Mouse (Mus musculus): Measurements from ENCODE around the gene Ifi202b. TPM values are rescaled to one million over a fixed set of nuclear protein-coding genes. Genes with fewer than 3 reads are reported as not detected.
"Not testable (repeated sequence)": the region's sequence is repeated elsewhere in the genome, so short reads cannot be mapped to it uniquely, and the experiment has no call there.

The Ifi202b gene
- not detected in 2 replicates for polyA plus RNA-seq (2016; fragmentation: Nextera tagmentation; extraction: Ambion mirVana)

DNA sequence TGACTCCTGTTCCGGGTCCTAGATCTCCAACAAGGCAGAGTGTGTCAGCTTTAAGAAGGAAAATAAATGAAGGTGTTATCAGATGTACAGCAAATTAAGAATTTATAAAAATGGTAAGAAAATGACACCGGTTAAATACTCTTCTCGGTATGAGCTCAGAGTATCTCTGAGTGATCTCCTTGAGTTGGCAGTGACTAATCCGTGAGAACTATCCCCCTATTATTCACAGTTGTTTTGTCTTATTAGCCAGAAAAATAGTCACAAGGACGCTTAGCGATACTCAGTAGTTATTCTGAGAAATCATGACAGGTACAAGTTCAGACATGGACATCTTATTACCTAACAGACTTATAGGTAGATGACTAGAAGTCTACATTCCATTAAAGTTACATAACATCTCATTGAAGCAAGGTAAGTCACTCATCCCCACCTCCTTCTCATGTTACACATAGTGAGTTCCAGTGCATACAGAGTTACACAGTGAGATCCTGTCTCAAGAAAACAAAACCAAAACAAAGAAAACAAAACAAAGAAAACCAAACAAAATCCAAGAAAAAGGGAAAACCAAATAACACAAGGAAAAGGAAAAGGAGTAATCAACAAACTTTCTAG lies at the start of gene Ifi202b:
Gene Ifi202b, minus strand, starts transcription at position 51 of the 612 bp plus-strand sequence.
- DNase-seq (ENCODE audit: extremely low spot score, low spot score); H3K4me1 ChIP-seq; H3K9me3 ChIP-seq; H3K36me3 ChIP-seq (replicated peaks); H3K4me3 ChIP-seq; H3K27me3 ChIP-seq (ENCODE audit: poor library complexity, severe bottlenecking); H3K27ac ChIP-seq: not testable (repeated sequence)
- WGBS, result 91% methylated on average over 6 of the region's 6 CpGs

DNA sequence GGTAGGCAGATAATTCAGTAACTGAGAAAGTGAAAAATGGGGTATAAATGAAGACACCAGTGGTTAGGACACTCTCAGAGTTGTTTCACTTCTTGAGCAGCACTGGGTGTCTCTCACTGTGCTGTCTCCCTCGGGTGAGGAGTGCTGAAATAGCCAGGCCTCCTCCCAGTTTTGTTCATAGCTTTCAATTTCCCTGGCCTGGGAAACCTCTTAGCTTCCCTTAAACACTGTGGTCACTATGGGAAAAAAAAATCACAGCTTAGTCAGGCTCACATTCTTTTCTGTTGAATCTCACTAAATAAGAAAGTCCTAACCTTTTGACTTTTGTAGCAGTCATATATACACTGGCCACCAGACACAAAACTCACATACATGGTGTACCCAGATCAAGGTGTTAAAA lies 49.2 kb upstream of the Ifi202b start, which contains the start of gene Ifi205:
Gene Ifi205, minus strand, starts transcription at position 113 of the 400 bp plus-strand sequence.
- DNase-seq (ENCODE audit: extremely low spot score, low spot score), result no peak
- Histone ChIP-seq H3K27ac (no peak within 1 kb of the TSS), H3K36me3 (replicated peaks) (no peaks in the 10 kb centered on the region), H3K4me1 (no peaks in the 10 kb centered on the region), H3K9me3 (no peaks in the 10 kb centered on the region), H3K27me3 (ENCODE audit: poor library complexity, severe bottlenecking) (no peaks in the 10 kb centered on the region), H3K4me3 (no peak within 1 kb of the TSS)
- 83% methylated on average over 1 of the region's 1 CpGs for WGBS

DNA sequence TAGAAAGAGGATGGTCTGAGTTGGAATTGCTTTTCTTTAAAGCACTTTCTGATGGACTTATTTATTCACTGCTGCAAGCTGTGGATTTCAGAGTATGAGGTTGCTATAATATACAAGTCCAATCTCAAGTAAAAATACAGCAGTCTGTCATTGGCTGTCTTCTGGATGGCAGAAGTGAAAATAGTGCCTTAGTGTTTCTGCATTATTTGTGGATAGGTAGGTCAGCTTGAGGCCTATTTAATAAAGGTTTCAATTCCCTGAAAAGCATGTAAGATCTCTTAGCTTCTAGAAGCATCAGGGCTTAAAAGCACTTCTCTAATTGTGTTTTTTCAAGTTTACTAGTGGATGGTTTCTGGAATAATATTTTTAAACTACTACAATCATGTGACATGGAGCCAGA lies 24.5 kb upstream of the Ifi202b start:
- not testable (repeated sequence) for H3K27ac ChIP-seq; H3K9me3 ChIP-seq; H3K4me1 ChIP-seq; H3K27me3 ChIP-seq (ENCODE audit: poor library complexity, severe bottlenecking); H3K36me3 ChIP-seq (replicated peaks); H3K4me3 ChIP-seq; DNase-seq (ENCODE audit: extremely low spot score, low spot score)

DNA sequence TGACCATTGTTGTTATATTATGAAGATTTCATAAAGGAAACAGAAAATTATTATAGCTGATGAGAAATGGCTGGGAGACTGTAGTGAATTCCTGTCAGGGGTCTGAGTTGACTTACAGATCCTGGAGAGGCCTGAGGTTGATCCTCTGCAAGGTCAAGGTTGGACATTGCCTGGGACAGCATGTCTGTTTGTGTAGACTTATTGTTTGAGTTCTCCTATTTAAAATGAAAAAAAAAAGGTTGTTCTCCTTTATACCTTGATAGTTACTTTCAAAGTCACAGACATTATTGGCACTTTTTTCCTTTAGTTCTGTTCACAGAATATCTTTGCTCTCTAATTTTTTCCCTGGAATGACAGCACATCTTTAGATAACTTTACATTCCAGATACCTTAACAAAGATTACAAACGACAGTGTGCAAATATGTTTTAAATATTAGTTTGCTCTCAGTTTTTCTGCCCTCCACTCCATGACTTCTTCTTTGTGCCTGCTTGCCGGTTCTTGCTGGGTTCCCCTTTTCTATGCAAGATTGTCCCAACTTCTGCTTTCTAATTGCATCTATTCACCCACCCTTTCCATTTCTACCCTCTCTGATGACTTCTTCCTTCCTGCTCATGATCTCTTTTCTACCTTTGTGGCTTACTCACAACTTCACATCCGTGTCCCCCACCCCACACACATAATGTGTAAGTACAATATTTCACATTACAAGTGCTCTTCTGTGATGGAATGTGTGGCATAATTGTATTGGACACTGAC lies 22.0 kb upstream of the Ifi202b start:
- H3K9me3 ChIP-seq; H3K27me3 ChIP-seq (ENCODE audit: poor library complexity, severe bottlenecking); H3K36me3 ChIP-seq (replicated peaks); H3K4me1 ChIP-seq; H3K27ac ChIP-seq; DNase-seq (ENCODE audit: extremely low spot score, low spot score); H3K4me3 ChIP-seq: not testable (repeated sequence)
- 85% methylated on average over 2 of the region's 3 CpGs for WGBS

DNA sequence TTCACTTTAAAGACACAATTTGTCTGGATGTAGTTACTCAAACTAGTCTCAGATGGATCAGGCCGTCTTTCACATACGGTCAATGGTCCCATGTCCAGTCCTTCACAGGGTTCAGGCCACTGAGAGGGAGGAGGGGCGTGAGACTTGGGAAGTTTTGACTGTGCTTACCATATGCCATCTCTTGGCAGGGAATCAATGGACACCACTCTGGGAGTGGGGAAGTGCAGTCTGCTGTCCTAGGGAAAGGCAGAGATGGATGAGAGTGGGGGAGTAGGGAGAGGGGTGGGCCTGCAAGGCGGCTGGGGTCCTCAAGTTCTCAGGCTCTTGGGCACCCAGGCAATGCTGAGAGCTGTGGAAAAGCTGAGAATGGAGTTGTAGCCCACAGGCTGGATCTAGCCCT lies 12.5 kb upstream of the Ifi202b start:
- no peaks in the 10 kb centered on the region for H3K4me1 ChIP-seq
- H3K36me3 ChIP-seq (replicated peaks), result no peaks in the 10 kb centered on the region
- H3K4me3 ChIP-seq, result no peak overlapping the region
- H3K9me3 ChIP-seq, result no peaks in the 10 kb centered on the region
- no peak overlapping the region for H3K27ac ChIP-seq
- 91% methylated on average over 4 of the region's 4 CpGs for WGBS
- H3K27me3 ChIP-seq (ENCODE audit: poor library complexity, severe bottlenecking), result no peaks in the 10 kb centered on the region
- no peak for DNase-seq (ENCODE audit: extremely low spot score, low spot score)

DNA sequence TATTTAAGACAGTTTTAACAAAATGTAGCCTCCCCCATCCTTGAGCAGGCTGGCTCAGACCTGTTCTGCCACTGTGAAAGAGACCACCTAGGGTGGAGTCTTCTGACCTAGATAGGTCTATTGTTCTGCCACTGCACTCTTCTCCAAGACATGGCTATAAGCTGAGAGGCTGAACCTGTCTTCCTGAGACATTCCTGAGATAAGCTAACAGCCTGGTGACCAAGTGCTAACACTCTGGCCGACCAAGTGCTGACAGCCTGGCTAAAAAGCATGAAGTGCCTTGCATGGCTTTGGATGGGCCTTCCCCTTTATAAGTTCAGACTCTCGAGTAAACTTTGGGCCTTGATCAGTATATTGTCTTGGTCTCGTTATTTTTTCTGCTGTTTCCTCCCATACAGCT lies 1.5 kb downstream of the Ifi202b start:
- H3K4me3 ChIP-seq; DNase-seq (ENCODE audit: extremely low spot score, low spot score); H3K27me3 ChIP-seq (ENCODE audit: poor library complexity, severe bottlenecking); H3K4me1 ChIP-seq; H3K27ac ChIP-seq; H3K9me3 ChIP-seq; H3K36me3 ChIP-seq (replicated peaks): not testable (repeated sequence)
- 64% methylated on average over 3 of the region's 3 CpGs for WGBS

DNA sequence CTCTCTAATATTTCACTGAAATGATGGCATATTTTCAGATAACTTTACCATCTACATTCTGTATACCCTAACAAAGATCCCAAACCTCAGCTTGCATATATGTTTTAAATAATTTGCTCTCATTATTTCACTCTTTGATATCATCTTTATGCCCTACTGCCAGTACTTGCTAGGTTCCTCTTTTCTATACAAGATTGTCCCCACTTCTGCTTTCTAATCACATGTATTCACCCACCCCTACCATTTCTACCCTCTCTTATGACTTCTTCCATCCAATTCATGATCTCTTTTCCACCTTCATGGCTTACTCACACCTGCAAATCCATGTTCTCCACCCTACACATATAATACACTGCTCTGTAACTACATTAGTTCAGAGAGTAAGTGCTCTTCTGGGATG lies 4.9 kb downstream of the Ifi202b start:
- no peak for DNase-seq (ENCODE audit: extremely low spot score, low spot score)
- no peaks in the 10 kb centered on the region for H3K36me3 ChIP-seq (replicated peaks)
- no peaks in the 10 kb centered on the region for H3K4me1 ChIP-seq
- no peaks in the 10 kb centered on the region for H3K9me3 ChIP-seq
- H3K27me3 ChIP-seq (ENCODE audit: poor library complexity, severe bottlenecking), result no peaks in the 10 kb centered on the region
- no peak overlapping the region for H3K27ac ChIP-seq
- H3K4me3 ChIP-seq, result no peak overlapping the region

DNA sequence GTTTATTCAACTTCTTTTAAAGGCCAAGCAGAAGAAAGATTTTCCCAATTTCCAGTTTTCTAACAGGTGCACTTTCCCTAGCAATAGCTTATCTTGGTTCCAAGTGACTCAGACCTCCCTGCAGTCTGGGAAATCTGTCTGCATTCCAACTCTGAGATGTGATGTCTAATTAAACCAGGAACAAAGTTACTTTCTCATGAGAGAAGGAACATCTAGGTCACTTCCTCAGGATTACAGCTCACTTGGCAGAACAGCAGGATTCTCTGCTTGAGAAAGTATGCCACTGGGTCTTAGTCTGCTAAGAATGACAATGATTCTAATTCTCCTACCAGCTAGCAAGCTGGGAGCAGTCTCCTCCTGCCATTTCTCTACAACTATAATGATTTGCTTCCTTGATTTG lies 9.4 kb downstream of the Ifi202b start:
- no peak overlapping the region for H3K27ac ChIP-seq
- no peaks in the 10 kb centered on the region for H3K9me3 ChIP-seq
- H3K27me3 ChIP-seq (ENCODE audit: poor library complexity, severe bottlenecking), result no peaks in the 10 kb centered on the region
- no peaks in the 10 kb centered on the region for H3K36me3 ChIP-seq (replicated peaks)
- H3K4me1 ChIP-seq, result no peaks in the 10 kb centered on the region
- DNase-seq (ENCODE audit: extremely low spot score, low spot score), result no peak
- H3K4me3 ChIP-seq, result no peak overlapping the region

DNA sequence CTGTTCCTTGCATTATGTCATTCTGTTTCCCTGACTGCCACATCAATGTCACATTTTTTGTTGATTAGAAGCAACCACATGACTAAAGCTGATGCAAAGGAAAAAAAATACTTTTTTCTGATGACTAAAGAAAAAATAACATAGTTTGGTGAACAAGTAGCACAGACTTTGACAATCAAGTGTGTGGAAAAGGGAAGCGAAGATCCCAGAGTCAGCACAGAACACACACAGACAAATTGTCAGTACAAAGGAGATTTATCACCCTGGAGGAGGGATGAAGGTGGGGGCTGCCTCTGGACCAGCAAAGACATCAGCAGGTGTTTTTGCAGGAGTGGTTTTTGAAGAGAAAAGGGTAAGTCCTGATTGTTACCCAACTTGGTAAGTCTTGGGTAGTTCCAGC lies 21.1 kb downstream of the Ifi202b start:
- WGBS, result 100% methylated on average over 1 of the region's 1 CpGs
- not testable (repeated sequence) for H3K4me1 ChIP-seq; H3K9me3 ChIP-seq; H3K27ac ChIP-seq; DNase-seq (ENCODE audit: extremely low spot score, low spot score); H3K27me3 ChIP-seq (ENCODE audit: poor library complexity, severe bottlenecking); H3K36me3 ChIP-seq (replicated peaks); H3K4me3 ChIP-seq

DNA sequence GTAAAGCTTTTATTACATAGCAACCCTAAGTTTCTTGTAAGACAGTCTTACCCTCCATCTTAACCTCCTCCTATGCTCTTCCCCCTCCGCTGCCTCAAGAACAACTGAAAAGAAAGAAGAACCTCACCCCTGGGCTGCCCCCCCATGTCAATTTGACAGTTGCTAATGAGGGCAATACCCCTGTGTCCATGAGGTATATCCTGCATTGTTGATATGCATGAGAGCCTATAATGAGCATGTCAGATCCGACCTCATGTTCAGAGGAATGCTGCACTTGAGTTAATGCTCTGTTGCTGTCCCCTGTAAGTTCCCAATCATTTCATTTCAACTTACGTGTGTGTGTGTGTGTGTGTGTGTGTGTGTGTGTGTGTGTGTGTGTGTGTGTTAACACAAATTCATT lies 22.5 kb downstream of the Ifi202b start:
- DNase-seq (ENCODE audit: extremely low spot score, low spot score); H3K27me3 ChIP-seq (ENCODE audit: poor library complexity, severe bottlenecking); H3K4me3 ChIP-seq; H3K36me3 ChIP-seq (replicated peaks); H3K4me1 ChIP-seq; H3K9me3 ChIP-seq; H3K27ac ChIP-seq: not testable (repeated sequence)
- WGBS, result 73% methylated on average over 3 of the region's 3 CpGs

DNA sequence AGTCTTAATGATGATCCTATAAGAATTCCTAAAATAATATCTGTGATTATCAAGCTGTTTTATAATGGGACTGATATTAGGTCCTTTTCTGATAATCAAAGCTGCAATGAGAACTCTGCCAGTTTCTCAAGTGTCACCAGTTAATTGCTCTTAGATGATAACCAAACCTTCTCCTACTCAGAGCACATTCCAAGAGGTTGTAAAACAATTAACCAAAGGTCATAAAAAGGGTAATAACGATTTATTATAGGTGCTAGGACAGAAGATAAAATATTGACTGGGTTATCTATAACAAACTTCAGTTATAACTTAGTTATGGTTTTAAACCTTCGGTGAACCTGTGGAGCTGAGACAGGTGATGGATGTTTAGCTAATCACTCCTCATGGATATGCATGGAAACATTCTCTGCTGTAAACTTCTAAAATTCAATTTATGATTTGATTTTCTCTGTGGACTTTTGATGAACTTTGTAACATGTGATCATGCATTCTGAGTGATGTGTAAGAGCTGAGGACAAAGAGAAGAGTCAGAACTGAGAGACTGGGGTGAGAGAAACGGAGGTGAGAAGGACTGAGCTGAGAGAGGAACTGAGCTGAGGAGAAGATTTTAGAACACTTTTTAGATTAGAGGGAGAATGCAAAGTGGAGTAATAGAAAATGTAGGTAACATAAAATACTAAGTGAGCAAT lies 26.6 kb downstream of the Ifi202b start:
- not testable (repeated sequence) for H3K27ac ChIP-seq; H3K4me3 ChIP-seq; H3K9me3 ChIP-seq; H3K4me1 ChIP-seq; H3K36me3 ChIP-seq (replicated peaks); DNase-seq (ENCODE audit: extremely low spot score, low spot score); H3K27me3 ChIP-seq (ENCODE audit: poor library complexity, severe bottlenecking)
- WGBS, result 82% methylated on average over 3 of the region's 3 CpGs

DNA sequence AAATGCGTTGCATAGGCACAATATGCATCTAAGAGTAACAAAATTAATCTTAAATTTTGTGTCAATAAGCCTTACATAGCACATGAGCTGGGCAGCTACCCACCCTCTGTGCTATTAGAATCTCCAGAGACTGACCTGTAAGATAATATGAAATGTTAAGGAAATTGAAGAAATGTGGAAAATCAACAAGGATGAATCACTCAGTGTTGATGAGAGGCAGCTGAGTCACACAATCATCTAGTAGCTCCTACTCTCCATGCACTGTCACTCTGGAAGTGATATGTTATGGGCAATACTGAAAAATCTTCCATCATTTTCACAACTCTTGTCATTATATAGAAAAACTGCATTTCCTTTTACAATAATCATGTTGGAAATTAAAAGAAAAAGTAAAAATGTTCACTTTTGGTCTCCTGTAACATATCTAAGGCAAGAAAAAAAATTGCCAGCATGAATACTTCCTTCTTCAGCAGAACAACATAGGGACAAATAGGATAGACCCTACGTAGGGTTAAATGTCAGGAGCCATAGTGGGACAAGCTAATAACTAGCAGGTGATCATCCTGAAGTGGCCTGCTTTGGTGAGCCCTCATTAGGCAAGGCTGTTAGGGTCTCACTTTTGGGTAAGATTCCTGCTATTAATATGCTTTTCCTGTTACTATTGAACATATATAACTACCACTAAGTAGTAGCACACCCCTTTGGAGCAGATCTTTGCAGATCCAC lies 27.3 kb downstream of the Ifi202b start:
- DNase-seq (ENCODE audit: extremely low spot score, low spot score), result no peak
- H3K4me3 ChIP-seq, result no peak overlapping the region
- H3K27me3 ChIP-seq (ENCODE audit: poor library complexity, severe bottlenecking), result no peaks in the 10 kb centered on the region
- WGBS, result 82% methylated on average over 2 of the region's 2 CpGs
- H3K9me3 ChIP-seq, result no peaks in the 10 kb centered on the region
- no peak overlapping the region for H3K27ac ChIP-seq
- no peaks in the 10 kb centered on the region for H3K36me3 ChIP-seq (replicated peaks)
- H3K4me1 ChIP-seq, result no peaks in the 10 kb centered on the region

DNA sequence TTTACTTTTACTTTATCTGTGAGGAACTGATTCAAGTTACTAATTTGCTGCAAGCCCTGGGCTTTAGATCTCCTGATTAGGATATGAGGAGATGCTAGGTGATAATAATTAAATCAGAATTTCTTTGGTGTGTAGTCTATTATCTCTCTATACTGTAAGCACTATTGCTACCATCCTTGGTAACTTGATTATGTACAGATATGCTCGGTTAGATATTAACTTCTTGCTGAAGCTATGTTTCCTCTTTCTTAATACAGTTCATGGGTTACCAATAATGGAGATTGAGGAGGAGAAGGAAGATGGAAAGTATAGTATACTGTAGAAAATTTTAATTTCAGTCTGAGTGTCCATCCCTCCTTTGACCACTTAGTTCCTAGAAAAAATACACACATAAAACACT lies 29.0 kb downstream of the Ifi202b start:
- WGBS, result 82% methylated on average over 1 of the region's 1 CpGs
- Histone ChIP-seq H3K4me3 (no peak overlapping the region), H3K4me1 (no peaks in the 10 kb centered on the region), H3K9me3 (no peaks in the 10 kb centered on the region), H3K36me3 (replicated peaks) (no peaks in the 10 kb centered on the region), H3K27ac (no peak overlapping the region), H3K27me3 (ENCODE audit: poor library complexity, severe bottlenecking) (no peaks in the 10 kb centered on the region)
- no peak for DNase-seq (ENCODE audit: extremely low spot score, low spot score)
